ENCODE assay signal across 21 mouse cellular contexts in the genomic region with DNA sequence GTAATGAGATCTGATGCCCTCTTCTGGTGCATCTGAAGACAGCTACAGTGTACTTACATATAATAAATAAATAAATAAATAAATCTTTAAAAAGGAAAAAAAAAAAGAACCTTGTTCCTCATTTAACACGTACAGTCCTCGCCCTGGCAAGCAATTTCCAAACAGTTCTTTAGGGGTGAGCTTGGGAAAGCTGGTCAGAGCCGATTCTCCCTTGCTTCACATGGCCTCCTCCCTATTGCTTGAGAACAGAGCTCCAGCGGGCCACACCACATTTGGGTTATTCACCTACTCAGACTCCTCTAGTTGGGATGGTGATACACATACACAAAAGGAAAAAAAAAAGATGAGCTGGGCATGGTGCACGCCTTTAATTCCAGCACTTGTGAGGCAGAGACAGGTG.
DNase-seq lines count a peak whose midpoint lies in the region; ATAC-seq and TF ChIP-seq lines count a peak whose summit lies in the region.
"Had no signal": no experiment of that assay in that cellular context is flagged by ENCODE, and none has a peak within 500 bp of the region (broad histone marks: within the 10 kb centered on the region; RNA-seq: fewer than 3 reads in every experiment).

No protein-coding gene starts in this region.

- no peak overlapping the region for H3K9ac ChIP-seq in hindbrain, embryonic 12.5 days
- H3K9ac ChIP-seq: embryonic facial prominence, embryonic 12.5 days; forebrain, embryonic 13.5 days; forebrain, embryonic 15.5 days; forebrain, postnatal 0 days had no signal

- peak; percentile 32; the same call in 1 of the 2 replicates for ATAC-seq in common myeloid progenitor, adult 5-6 weeks (replicated peaks; ENCODE audit: low read depth, poor library complexity, severe bottlenecking)
- ATAC-seq in megakaryocyte progenitor cell, adult 5-6 weeks (replicated peaks; ENCODE audit: poor library complexity) = 0 out of 2 replicates have a peak, but pooled peaks have one; percentile 46
- no peak for ATAC-seq in hindbrain, embryonic 12.5 days (ENCODE audit: low FRiP score)
- ATAC-seq: forebrain, embryonic 13.5 days; forebrain, embryonic 15.5 days; forebrain, postnatal 0 days had no signal

- no peak for TF ChIP-seq POLR2A in cortical plate, adult 2 months (IDR thresholded peaks at IDR 0.05; ENCODE audit: extremely low read depth, insufficient read depth, low read length)

- no peaks in the 10 kb centered on the region for H3K27me3 ChIP-seq in hindbrain, embryonic 12.5 days
- H3K27me3 ChIP-seq: embryonic facial prominence, embryonic 12.5 days; forebrain, embryonic 13.5 days; forebrain, embryonic 15.5 days had no signal

- 92% methylated on average over 5 of the region's 5 CpGs for WGBS in hindbrain, embryonic 12.5 days

- no peak overlapping the region for H3K4me3 ChIP-seq in layer of hippocampus, adult 2 months
- H3K4me3 ChIP-seq in cortical plate, adult 2 months (ENCODE audit: insufficient read depth, low read length) = no peak overlapping the region
- no peak overlapping the region for H3K4me3 ChIP-seq in hindbrain, embryonic 12.5 days
- H3K4me3 ChIP-seq: embryonic facial prominence, embryonic 10.5 days; embryonic facial prominence, embryonic 12.5 days; forebrain, embryonic 13.5 days; forebrain, embryonic 15.5 days had no signal

- no peak for DNase-seq in layer of hippocampus, adult 2 months (ENCODE audit: low spot score in 2 of 2)
- no peak for DNase-seq in layer of hippocampus, adult 18-20 months (ENCODE audit: low spot score in 2 of 2)
- no peak for DNase-seq in adrenal gland, postnatal 4 days (ENCODE audit: low spot score in 2 of 2)
- DNase-seq: adrenal gland, adult 2 months; adrenal gland, postnatal 10 days; adrenal gland, postnatal 25 days; cerebellum, adult 11-12 months; cerebellum, adult 2 months; cerebellum, adult 9-10 months; cerebellum, postnatal 10 days; cerebellum, postnatal 36 days; embryo, embryonic 11 days; forebrain, postnatal 0 days had no signal

- no peaks in the 10 kb centered on the region; the same call in 1 of the 2 replicates for H3K4me1 ChIP-seq in cortical plate, adult 2 months (ENCODE audit: control insufficient read depth, insufficient read depth, low read length)
- H3K4me1 ChIP-seq in hindbrain, embryonic 12.5 days = peaks cover 7% of the 10 kb centered on the region; the same call in 1 of the 2 replicates

- H3K4me2 ChIP-seq in hindbrain, embryonic 12.5 days (replicated peaks) = no peak overlapping the region
- H3K4me2 ChIP-seq: embryonic facial prominence, embryonic 12.5 days; forebrain, embryonic 13.5 days; forebrain, embryonic 15.5 days had no signal

- TF ChIP-seq CTCF in layer of hippocampus, adult 2 months (conservative IDR thresholded peaks at IDR 0.05) = no peak
- TF ChIP-seq CTCF in cortical plate, adult 2 months (IDR thresholded peaks at IDR 0.05; ENCODE audit: extremely low read depth, insufficient read depth, low read length) = no peak

- no peaks in the 10 kb centered on the region for H3K9me3 ChIP-seq in hindbrain, embryonic 12.5 days (replicated peaks)
- H3K9me3 ChIP-seq: embryonic facial prominence, embryonic 10.5 days; embryonic facial prominence, embryonic 12.5 days; forebrain, embryonic 13.5 days; forebrain, embryonic 15.5 days had no signal

- no peaks in the 10 kb centered on the region for H3K36me3 ChIP-seq in hindbrain, embryonic 12.5 days
- H3K36me3 ChIP-seq: embryonic facial prominence, embryonic 10.5 days; embryonic facial prominence, embryonic 12.5 days; forebrain, embryonic 15.5 days had no signal

- H3K27ac ChIP-seq in layer of hippocampus, adult 2 months = 0 out of 2 replicates have a peak overlapping the region, but pooled peaks have one; percentile 69
- peak overlapping the region; percentile 37 for H3K27ac ChIP-seq in cortical plate, adult 2 months (ENCODE audit: insufficient read depth, low read length)
- no peak overlapping the region for H3K27ac ChIP-seq in hindbrain, embryonic 12.5 days
- H3K27ac ChIP-seq: embryonic facial prominence, embryonic 10.5 days; embryonic facial prominence, embryonic 12.5 days; forebrain, embryonic 13.5 days; forebrain, embryonic 15.5 days had no signal
